35 mouse cellular contexts compared by ENCODE assay signal in the genomic region with DNA sequence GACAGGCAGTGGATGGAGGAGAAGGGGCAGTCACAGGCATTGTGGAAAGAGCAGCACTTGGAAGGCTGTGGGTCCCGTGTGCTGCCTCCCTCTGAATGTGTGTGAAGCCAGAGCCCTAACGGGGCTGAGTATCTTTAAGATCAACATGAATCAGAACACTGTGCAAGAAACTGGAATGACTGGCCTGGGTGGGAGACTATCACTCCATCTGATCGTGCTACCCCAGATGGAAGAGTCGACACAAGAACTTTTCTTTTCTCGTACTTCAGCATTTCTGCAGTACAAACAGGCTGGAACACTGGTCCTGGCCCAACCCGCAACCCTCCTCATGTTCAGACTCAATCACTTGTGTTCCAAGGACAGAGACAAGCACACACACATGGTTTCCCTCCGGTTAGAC. TPM values are rescaled to one million over a fixed set of nuclear protein-coding genes. Genes with fewer than 3 reads are reported as not detected.
"Had no signal": no experiment of that assay in that cellular context is flagged by ENCODE, and none has a peak within 500 bp of the region (broad histone marks: within the 10 kb centered on the region; RNA-seq: fewer than 3 reads in every experiment).

No protein-coding gene starts in this region.

- H3K27ac ChIP-seq: heart, adult 2 months; heart, embryonic 10.5 days; heart, embryonic 13.5 days; heart, embryonic 15.5 days; hindbrain, embryonic 10.5 days; hindbrain, embryonic 12.5 days; hindbrain, embryonic 13.5 days; hindbrain, embryonic 14.5 days; hindbrain, embryonic 15.5 days; hindbrain, postnatal 0 days; intestine, embryonic 15.5 days; kidney, embryonic 15.5 days; kidney, postnatal 0 days had no signal

- ATAC-seq: hindbrain, embryonic 16.5 days; hindbrain, postnatal 0 days; inflammation-experienced regulatory T-cells, adult 6 months; intestine, embryonic 15.5 days; intestine, embryonic 16.5 days; intestine, postnatal 0 days had no signal

- H3K4me3 ChIP-seq: heart, adult 2 months; heart, embryonic 10.5 days; heart, embryonic 12.5 days; heart, embryonic 13.5 days; heart, embryonic 15.5 days; hindbrain, embryonic 10.5 days; hindbrain, embryonic 12.5 days; hindbrain, embryonic 13.5 days; hindbrain, embryonic 15.5 days; intestine, embryonic 15.5 days; kidney, embryonic 15.5 days had no signal

- H3K9ac ChIP-seq: heart, embryonic 12.5 days; heart, embryonic 13.5 days; heart, embryonic 15.5 days; hindbrain, embryonic 12.5 days; hindbrain, embryonic 13.5 days; hindbrain, embryonic 14.5 days; hindbrain, embryonic 15.5 days; intestine, embryonic 15.5 days; kidney, embryonic 15.5 days had no signal

- H3K9me3 ChIP-seq: heart, embryonic 10.5 days; heart, embryonic 12.5 days; heart, embryonic 13.5 days; heart, embryonic 15.5 days; hindbrain, embryonic 10.5 days; hindbrain, embryonic 12.5 days; hindbrain, embryonic 13.5 days; hindbrain, embryonic 15.5 days; intestine, embryonic 15.5 days; kidney, embryonic 15.5 days had no signal

- DNase-seq: heart, adult 18-20 months; heart, adult 2 months; heart, postnatal 10 days; heart, postnatal 14 days; heart, postnatal 36 days; heart, postnatal 4 days; kidney, adult 11 months; kidney, adult 18-20 months; kidney, adult 2 months; kidney, adult 8-10 months; kidney, adult 9 months; kidney, postnatal 10 days; kidney, postnatal 36 days; kidney, postnatal 4 days; layer of hippocampus, adult 9-11 months; layer of hippocampus, postnatal 36 days had no signal

- H3K4me1 ChIP-seq: intestine, embryonic 15.5 days had no signal

- H3K27me3 ChIP-seq: heart, embryonic 12.5 days; heart, embryonic 13.5 days; heart, embryonic 15.5 days had no signal

- H3K4me2 ChIP-seq: heart, embryonic 11.5 days; heart, embryonic 12.5 days; heart, embryonic 13.5 days; heart, embryonic 15.5 days; hindbrain, embryonic 12.5 days; hindbrain, embryonic 13.5 days; hindbrain, embryonic 14.5 days; hindbrain, embryonic 15.5 days; intestine, embryonic 15.5 days; kidney, embryonic 15.5 days had no signal

- H3K36me3 ChIP-seq: heart, embryonic 10.5 days; heart, embryonic 12.5 days; heart, embryonic 13.5 days; heart, embryonic 15.5 days; hindbrain, embryonic 10.5 days; hindbrain, embryonic 12.5 days; hindbrain, embryonic 13.5 days; hindbrain, embryonic 15.5 days; intestine, embryonic 15.5 days; kidney, embryonic 15.5 days had no signal

RNA-seq across cellular contexts. Expression of a gene that starts 2.2 kb away (rescaled TPM):
- total RNA-seq: heart, adult 18-20 months; hematopoietic stem cell, adult 5-6 weeks had no signal
